In the genomic region with DNA sequence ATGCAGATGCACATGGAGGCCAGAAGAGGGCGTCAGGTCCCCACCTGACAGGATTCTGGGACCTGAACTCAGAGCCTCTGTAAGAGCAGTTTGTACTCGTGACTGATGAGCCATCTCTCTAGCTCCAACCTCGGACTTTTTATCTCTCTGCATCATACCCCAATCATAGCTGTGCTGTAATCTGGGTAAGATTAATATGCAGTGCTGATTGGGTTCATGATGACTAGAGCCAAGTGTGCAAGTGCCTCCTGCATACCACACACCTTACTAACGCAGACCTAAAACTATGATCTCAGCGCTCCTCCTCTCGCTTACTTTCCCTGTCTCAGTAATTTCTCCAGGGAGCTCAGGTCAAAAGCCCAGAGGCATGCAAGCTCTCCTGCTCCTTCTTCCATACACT, we compare ENCODE assay signal across 14 mouse cellular contexts.
"Had no signal": no experiment of that assay in that cellular context is flagged by ENCODE, and none has a peak within 500 bp of the region (broad histone marks: within the 10 kb centered on the region; RNA-seq: fewer than 3 reads in every experiment).

No protein-coding gene starts in this region.

- H3K4me1 ChIP-seq: intestine, embryonic 15.5 days; limb, embryonic 10.5 days; lung, embryonic 15.5 days; neural tube, embryonic 12.5 days had no signal

- H3K4me3 ChIP-seq: intestine, embryonic 15.5 days; left cerebral cortex, adult 2 months; limb, embryonic 10.5 days; lung, embryonic 15.5 days; neural tube, embryonic 12.5 days had no signal

- H3K9me3 ChIP-seq: intestine, embryonic 15.5 days; limb, embryonic 10.5 days; lung, embryonic 15.5 days; neural tube, embryonic 12.5 days had no signal

- ATAC-seq: intestine, embryonic 15.5 days; liver, postnatal 0 days had no signal

- H3K9ac ChIP-seq: intestine, embryonic 15.5 days; liver, postnatal 0 days; lung, embryonic 15.5 days; neural tube, embryonic 12.5 days had no signal

- H3K36me3 ChIP-seq: intestine, embryonic 15.5 days; limb, embryonic 10.5 days; lung, embryonic 15.5 days; neural tube, embryonic 12.5 days had no signal

- H3K4me2 ChIP-seq: intestine, embryonic 15.5 days; liver, embryonic 11.5 days; lung, embryonic 15.5 days; neural tube, embryonic 12.5 days had no signal

- H3K27me3 ChIP-seq: intestine, embryonic 15.5 days; lung, embryonic 15.5 days; neural tube, embryonic 12.5 days had no signal

- DNase-seq: kidney, adult 2 months; kidney, postnatal 25 days; liver, postnatal 0 days; midbrain, embryonic 14.5 days; retina, postnatal 1 day; right cerebral cortex, postnatal 4 days; thymus, adult 2 months; thymus, postnatal 36 days had no signal

- H3K27ac ChIP-seq: intestine, embryonic 15.5 days; left cerebral cortex, adult 2 months; limb, embryonic 10.5 days; lung, embryonic 15.5 days; neural tube, embryonic 12.5 days had no signal
